Mouse (Mus musculus): ENCODE results near the gene Lect2. TPM values are rescaled to one million over a fixed set of nuclear protein-coding genes. Genes with fewer than 3 reads are reported as not detected.

Lect2 gene
- not detected in 2 replicates for polyA plus RNA-seq (2016; fragmentation: Nextera tagmentation; extraction: Ambion mirVana)

DNA sequence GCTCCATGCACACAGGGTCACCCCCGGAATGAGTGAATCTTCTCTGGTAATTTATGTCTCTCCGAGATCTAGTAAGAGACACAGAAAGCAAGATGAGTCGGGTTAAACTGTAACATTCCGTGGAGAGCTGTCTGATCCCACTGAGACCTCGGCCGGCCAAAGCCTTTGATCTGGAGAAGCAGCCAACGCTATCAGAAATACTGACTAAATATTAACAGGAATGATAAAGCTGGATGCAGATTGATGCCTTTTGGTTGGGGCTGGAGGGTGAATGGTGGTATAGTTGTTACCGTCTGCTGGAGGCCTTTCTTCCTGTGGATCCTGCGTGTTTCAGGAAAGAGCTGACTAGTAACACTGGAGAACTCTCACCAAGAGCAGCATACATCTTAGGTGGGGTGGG, at the start of gene Lect2:
Gene Lect2 (minus strand): TSS at position 102 of the 400 bp plus-strand sequence.
- Histone ChIP-seq H3K36me3 (replicated peaks) (no peaks in the 10 kb centered on the region), H3K4me3 (no peak within 1 kb of the TSS), H3K27ac (no peak within 1 kb of the TSS), H3K4me1 (peaks cover 13% of the 10 kb centered on the region), H3K9me3 (no peaks in the 10 kb centered on the region), H3K27me3 (ENCODE audit: poor library complexity, severe bottlenecking) (no peaks in the 10 kb centered on the region)
- 88% methylated on average over 9 of the region's 9 CpGs for WGBS
- no peak for DNase-seq (ENCODE audit: extremely low spot score, low spot score)

DNA sequence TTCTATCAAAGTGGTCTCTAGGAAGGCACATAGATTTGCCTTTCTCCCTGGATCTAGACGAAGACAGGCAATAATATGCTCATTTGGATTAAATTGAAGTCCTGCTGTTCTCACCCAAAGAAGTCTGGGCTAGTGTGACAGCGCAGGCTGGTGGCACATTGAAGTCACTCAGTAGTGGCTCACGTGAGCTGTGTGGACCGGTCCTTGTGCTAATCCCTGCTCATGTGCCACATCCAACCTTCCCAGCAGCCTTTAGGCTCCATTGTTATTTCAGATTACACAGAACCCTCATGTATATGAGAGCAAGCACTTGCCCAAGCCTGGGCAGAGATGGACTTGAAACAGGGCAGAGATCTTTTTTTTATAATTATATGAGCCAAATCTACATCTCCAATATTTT, 49.0 kb upstream of the Lect2 start:
- H3K27ac ChIP-seq = no peak overlapping the region
- peaks cover 39% of the 10 kb centered on the region for H3K4me1 ChIP-seq
- no peaks in the 10 kb centered on the region for H3K9me3 ChIP-seq
- 79% methylated on average over 4 of the region's 4 CpGs for WGBS
- H3K27me3 ChIP-seq (ENCODE audit: poor library complexity, severe bottlenecking) = no peaks in the 10 kb centered on the region
- H3K36me3 ChIP-seq (replicated peaks) = no peaks in the 10 kb centered on the region
- no peak for DNase-seq (ENCODE audit: extremely low spot score, low spot score)
- no peak overlapping the region for H3K4me3 ChIP-seq

GRCm38 (mm10) chr13:56595246-56595645, 46.9 kb upstream of the Lect2 start:
- 82% methylated on average over 8 of the region's 8 CpGs for WGBS
- no peak for DNase-seq (ENCODE audit: extremely low spot score, low spot score)
- H3K9me3 ChIP-seq = no peaks in the 10 kb centered on the region
- no peaks in the 10 kb centered on the region for H3K36me3 ChIP-seq (replicated peaks)
- peaks cover 24% of the 10 kb centered on the region for H3K4me1 ChIP-seq
- H3K27ac ChIP-seq = 0 out of 2 replicates have a peak overlapping the region, but pooled peaks have one; percentile 13
- peaks cover 6% of the 10 kb centered on the region; the same call in 1 of the 2 replicates for H3K27me3 ChIP-seq (ENCODE audit: poor library complexity, severe bottlenecking)
- no peak overlapping the region for H3K4me3 ChIP-seq

GRCm38 (mm10) chr13:56593961-56594391, 45.7 kb upstream of the Lect2 start:
- Histone ChIP-seq H3K4me3 (no peak overlapping the region), H3K4me1 (peaks cover 32% of the 10 kb centered on the region), H3K9me3 (no peaks in the 10 kb centered on the region), H3K27me3 (ENCODE audit: poor library complexity, severe bottlenecking) (peaks cover 6% of the 10 kb centered on the region; the same call in 1 of the 2 replicates), H3K27ac (0 out of 2 replicates have a peak overlapping the region, but pooled peaks have one; percentile 26), H3K36me3 (replicated peaks) (no peaks in the 10 kb centered on the region)
- DNase-seq (ENCODE audit: extremely low spot score, low spot score) = no peak
- WGBS = 82% methylated on average over 7 of the region's 7 CpGs

DNA sequence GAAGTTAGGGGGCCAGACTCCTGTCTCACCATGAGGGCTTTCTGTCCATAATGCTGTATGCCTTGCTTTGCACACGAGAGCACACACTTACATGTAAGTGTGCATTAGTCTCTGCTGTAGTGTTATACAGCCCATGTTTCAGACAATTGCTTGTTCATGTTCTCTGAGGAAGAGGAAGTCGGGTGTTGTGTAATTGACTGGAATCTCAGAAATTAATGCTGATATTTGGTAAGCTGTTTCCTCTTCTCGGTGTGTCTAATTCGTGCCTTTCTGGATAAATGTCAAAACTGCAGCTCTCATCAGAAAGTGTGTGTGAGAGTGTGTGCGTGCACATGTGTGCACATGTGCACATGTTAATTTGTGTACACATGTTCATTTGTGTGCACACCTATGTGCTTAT, 44.9 kb upstream of the Lect2 start:
- DNase-seq (ENCODE audit: extremely low spot score, low spot score) = no peak
- Histone ChIP-seq H3K4me3 (no peak overlapping the region), H3K9me3 (no peaks in the 10 kb centered on the region), H3K27ac (no peak overlapping the region), H3K27me3 (ENCODE audit: poor library complexity, severe bottlenecking) (peaks cover 6% of the 10 kb centered on the region; the same call in 1 of the 2 replicates), H3K36me3 (replicated peaks) (no peaks in the 10 kb centered on the region), H3K4me1 (peaks cover 34% of the 10 kb centered on the region)
- 92% methylated on average over 5 of the region's 5 CpGs for WGBS

DNA sequence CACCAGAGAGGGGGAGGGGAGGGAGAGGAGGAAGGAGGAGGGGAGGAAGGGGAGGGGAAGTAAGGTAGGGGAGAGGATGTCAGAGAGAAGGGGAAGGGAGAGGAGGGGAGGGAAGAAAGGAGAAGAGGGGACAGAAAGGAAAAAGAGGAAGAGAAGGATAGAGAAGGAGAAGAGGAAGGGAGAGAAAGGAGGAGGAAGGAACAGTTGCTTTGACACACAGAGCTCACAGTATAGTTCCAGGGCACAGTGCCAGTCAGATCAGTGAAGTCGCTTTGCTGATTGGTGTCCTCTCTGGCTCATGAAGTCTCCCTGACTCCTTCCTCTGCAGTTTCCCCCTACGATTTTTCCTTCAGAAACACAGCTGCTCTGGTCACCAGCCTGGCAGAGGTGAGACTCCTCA, 43.6 kb upstream of the Lect2 start:
- Histone ChIP-seq H3K4me1 (peaks cover 24% of the 10 kb centered on the region), H3K27ac (no peak overlapping the region), H3K27me3 (ENCODE audit: poor library complexity, severe bottlenecking) (peaks cover 6% of the 10 kb centered on the region; the same call in 1 of the 2 replicates), H3K9me3 (no peaks in the 10 kb centered on the region), H3K4me3 (no peak overlapping the region), H3K36me3 (replicated peaks) (no peaks in the 10 kb centered on the region)
- WGBS = 94% methylated on average over 2 of the region's 2 CpGs
- DNase-seq (ENCODE audit: extremely low spot score, low spot score) = no peak

DNA sequence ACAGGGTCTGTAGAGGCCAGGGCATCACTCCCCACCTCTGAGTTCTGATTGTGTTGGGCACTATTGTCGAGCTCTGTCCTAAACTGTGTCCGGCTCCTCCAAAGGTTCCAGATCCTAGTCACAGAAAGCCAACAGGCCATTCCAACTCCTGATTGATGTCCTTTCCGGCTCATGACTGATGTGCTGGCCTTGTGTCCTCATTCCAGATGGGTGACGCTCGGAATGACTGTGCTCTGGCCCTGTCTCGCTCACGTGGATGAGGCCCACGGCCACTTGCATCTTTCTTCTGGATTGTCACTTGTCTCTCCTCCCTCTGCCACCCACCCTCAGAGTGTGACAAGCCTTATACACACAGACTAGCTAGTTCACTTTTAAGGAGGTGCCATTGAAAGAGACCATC, 42.9 kb upstream of the Lect2 start:
- H3K36me3 ChIP-seq (replicated peaks) = no peaks in the 10 kb centered on the region
- 88% methylated on average over 8 of the region's 8 CpGs for whole genome bisulfite sequencing

DNA sequence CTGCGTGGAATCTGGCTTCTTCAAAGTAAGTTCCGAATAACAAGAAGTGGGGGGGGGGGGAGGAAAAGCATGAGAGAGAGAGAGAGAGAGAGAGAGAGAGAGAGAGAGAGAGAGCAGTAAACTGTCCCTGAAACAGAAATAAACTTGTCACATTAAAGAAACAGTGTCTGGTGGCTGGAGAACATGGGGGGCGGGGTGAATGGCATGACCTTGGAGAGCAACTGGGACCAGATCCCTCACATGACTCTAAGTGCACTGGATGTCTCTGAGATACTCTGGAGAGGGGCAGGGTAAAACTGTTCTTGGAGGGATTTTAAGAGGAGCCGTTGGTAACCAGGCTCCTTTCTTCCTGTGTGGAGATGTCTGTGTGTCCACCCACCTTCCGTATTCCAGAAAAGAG, 41.9 kb upstream of the Lect2 start:
- H3K4me1 ChIP-seq = peaks cover 23% of the 10 kb centered on the region
- H3K4me3 ChIP-seq = no peak overlapping the region
- H3K9me3 ChIP-seq = no peaks in the 10 kb centered on the region
- WGBS = 94% methylated on average over 5 of the region's 5 CpGs
- peaks cover 8% of the 10 kb centered on the region; the same call in 1 of the 2 replicates for H3K27me3 ChIP-seq (ENCODE audit: poor library complexity, severe bottlenecking)
- no peaks in the 10 kb centered on the region for H3K36me3 ChIP-seq (replicated peaks)
- DNase-seq (ENCODE audit: extremely low spot score, low spot score) = no peak
- H3K27ac ChIP-seq = no peak overlapping the region

More for the DNA sequence above, 42.9 kb upstream of the Lect2 start:
- Histone ChIP-seq H3K4me1 (peaks cover 24% of the 10 kb centered on the region), H3K27ac (no peak overlapping the region), H3K27me3 (ENCODE audit: poor library complexity, severe bottlenecking) (peaks cover 8% of the 10 kb centered on the region; the same call in 1 of the 2 replicates), H3K4me3 (no peak overlapping the region), H3K9me3 (no peaks in the 10 kb centered on the region)
- DNase-seq (ENCODE audit: extremely low spot score, low spot score) = no peak

GRCm38 (mm10) chr13:56588454-56589117, 40.3 kb upstream of the Lect2 start:
- WGBS = 90% methylated on average over 14 of the region's 14 CpGs
- no peak for DNase-seq (ENCODE audit: extremely low spot score, low spot score)
- H3K9me3 ChIP-seq = no peaks in the 10 kb centered on the region
- H3K4me3 ChIP-seq = no peak overlapping the region
- no peak overlapping the region for H3K27ac ChIP-seq
- peaks cover 33% of the 10 kb centered on the region for H3K4me1 ChIP-seq
- no peaks in the 10 kb centered on the region for H3K36me3 ChIP-seq (replicated peaks)
- peaks cover 17% of the 10 kb centered on the region; the same call in 1 of the 2 replicates for H3K27me3 ChIP-seq (ENCODE audit: poor library complexity, severe bottlenecking)

- no peak for DNase-seq (ENCODE audit: extremely low spot score, low spot score)
- peaks cover 59% of the 10 kb centered on the region for H3K4me1 ChIP-seq
- H3K36me3 ChIP-seq (replicated peaks) = no peaks in the 10 kb centered on the region
- WGBS = 93% methylated on average over 3 of the region's 3 CpGs
- H3K9me3 ChIP-seq = no peaks in the 10 kb centered on the region
- peaks cover 11% of the 10 kb centered on the region; the same call in 1 of the 2 replicates for H3K27me3 ChIP-seq (ENCODE audit: poor library complexity, severe bottlenecking)
- H3K27ac ChIP-seq = no peak overlapping the region
- H3K4me3 ChIP-seq = no peak overlapping the region
Observed at GRCm38 (mm10) chr13:56586046-56586445, 37.7 kb upstream of the Lect2 start.

GRCm38 (mm10) chr13:56582720-56583119, 34.4 kb upstream of the Lect2 start:
- peak overlapping the region; percentile 92 for H3K27ac ChIP-seq
- H3K36me3 ChIP-seq (replicated peaks) = no peaks in the 10 kb centered on the region
- peaks cover 53% of the 10 kb centered on the region for H3K4me1 ChIP-seq
- peaks cover 11% of the 10 kb centered on the region; the same call in 1 of the 2 replicates for H3K27me3 ChIP-seq (ENCODE audit: poor library complexity, severe bottlenecking)
- WGBS = 18% methylated on average over 3 of the region's 3 CpGs
- DNase-seq (ENCODE audit: extremely low spot score, low spot score) = peak; percentile 47
- no peaks in the 10 kb centered on the region for H3K9me3 ChIP-seq
- H3K4me3 ChIP-seq = peak overlapping the region; percentile 40

- Histone ChIP-seq H3K36me3 (replicated peaks) (no peaks in the 10 kb centered on the region), H3K9me3 (no peaks in the 10 kb centered on the region), H3K4me3 (peak overlapping the region; percentile 40), H3K4me1 (peaks cover 53% of the 10 kb centered on the region), H3K27me3 (ENCODE audit: poor library complexity, severe bottlenecking) (peaks cover 11% of the 10 kb centered on the region; the same call in 1 of the 2 replicates), H3K27ac (peak overlapping the region; percentile 92)
- 0% methylated on average over 6 of the region's 6 CpGs for WGBS
- peak; percentile 88 for DNase-seq (ENCODE audit: extremely low spot score, low spot score)
Observed at GRCm38 (mm10) chr13:56581961-56582434, 33.7 kb upstream of the Lect2 start.

DNA sequence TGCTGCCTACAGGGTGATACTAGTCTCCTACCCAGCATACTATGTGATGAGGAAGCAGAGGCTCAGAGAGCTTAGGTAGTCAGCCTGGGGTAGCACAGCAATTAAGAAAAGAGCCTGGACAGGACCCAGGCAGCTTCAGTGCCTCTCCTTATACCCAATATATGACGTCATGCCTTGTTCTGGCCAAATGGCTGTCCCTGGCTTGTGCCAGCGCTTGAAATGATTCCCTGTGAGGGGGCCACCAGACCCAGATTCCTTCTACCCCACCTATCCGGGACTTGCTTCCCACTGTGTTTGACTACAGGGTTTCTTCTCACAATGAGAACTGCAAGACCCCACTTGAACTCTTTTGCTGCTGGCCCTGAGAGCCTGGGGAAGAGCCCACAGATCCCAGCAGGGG, 33.2 kb upstream of the Lect2 start:
- H3K4me3 ChIP-seq = peak overlapping the region; percentile 40
- peak overlapping the region; percentile 92 for H3K27ac ChIP-seq
- no peaks in the 10 kb centered on the region for H3K36me3 ChIP-seq (replicated peaks)
- no peaks in the 10 kb centered on the region for H3K9me3 ChIP-seq
- no peak for DNase-seq (ENCODE audit: extremely low spot score, low spot score)
- 6% methylated on average over 3 of the region's 3 CpGs for WGBS
- H3K4me1 ChIP-seq = peaks cover 53% of the 10 kb centered on the region
- 0 out of 2 replicates have a peak, but pooled peaks cover 9% of the 10 kb centered on the region for H3K27me3 ChIP-seq (ENCODE audit: poor library complexity, severe bottlenecking)

Measured in forebrain, embryonic 10.5 days (tissue).